Mouse (Mus musculus): ENCODE data around the gene Cat. TPM values are rescaled to one million over a fixed set of nuclear protein-coding genes. Genes with fewer than 3 reads are reported as not detected.

The Cat gene
- polyA plus RNA-seq (2017; shearing (Covaris generic)): 119 TPM

DNA sequence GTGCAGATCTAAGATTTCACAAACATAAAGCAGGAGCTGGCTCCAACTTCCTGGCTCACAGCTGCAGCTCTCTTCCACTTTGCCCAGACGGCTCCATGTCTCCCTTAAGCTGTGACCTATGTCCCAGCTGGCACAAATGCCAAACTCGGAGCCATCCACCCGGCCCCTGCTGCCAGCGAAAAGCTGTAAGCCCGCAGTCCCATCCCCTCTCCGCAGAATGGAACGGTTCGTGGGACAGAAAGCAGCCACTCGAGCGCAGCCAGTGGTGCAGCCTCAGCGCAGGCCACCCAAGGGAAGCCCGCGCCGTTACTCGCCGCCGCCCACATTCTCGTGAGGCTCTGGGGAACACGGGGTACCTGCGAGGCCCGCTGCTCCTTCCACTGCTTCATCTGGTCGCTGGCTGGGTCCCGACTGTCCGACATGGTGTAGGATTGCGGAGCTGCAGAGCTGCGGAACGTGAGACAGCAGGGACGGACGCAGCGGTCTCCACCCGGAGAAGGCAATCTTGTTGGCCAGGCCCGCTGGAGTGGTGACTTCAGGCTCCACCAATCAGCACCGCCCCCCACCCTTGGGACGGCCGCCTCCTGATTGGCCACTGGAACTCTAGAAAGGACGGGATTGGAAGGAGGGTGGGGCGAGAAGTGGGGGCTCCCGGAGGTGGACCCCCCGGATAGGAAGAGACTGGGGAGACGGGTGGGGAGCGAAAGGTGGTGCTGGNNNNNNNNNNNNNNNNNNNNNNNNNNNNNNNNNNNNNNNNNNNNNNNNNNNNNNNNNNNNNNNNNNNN lies at the start of gene Cat:
Gene Cat, minus strand, starts transcription at position 544 of the 785 bp plus-strand sequence.

DNA sequence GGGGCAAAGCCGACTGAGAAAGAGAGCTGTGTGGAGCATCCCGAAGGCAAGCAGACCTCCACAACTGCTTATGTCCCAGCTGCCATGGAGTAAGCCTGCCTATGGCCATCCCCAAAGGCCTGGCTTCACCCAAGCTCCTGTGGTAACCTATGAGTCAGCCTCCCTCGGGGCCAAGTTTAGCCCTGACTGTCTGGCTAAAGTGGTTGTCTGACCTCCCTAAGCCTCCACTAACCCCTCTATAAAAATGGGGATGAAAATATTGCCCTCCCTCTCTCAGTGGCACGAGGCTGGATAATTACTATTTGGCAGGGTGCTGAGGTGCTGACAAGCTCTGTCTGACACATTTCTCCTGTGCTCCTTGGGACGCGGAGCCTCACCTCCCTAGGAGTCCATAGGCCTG lies 73.6 kb downstream of the Cat start, which contains the start of gene Elf5:
Gene Elf5, plus strand, starts transcription at position 341 of the 400 bp plus-strand sequence.

Other genes with a start within 250 kb of the Cat start
- gene Ehf, start 181.9 kb downstream of the Cat start, polyA plus RNA-seq (2017; shearing (Covaris generic)): 0.28 TPM
- not detected for gene Elf5, start 73.5 kb downstream of the Cat start, polyA plus RNA-seq (2017; shearing (Covaris generic))
- 16.6 TPM for gene Abtb2, start 81.2 kb upstream of the Cat start, polyA plus RNA-seq (2017; shearing (Covaris generic))

All from inflammation-experienced regulatory T-cells, adult 16 weeks (primary cell).